Mouse (Mus musculus): Measurements from ENCODE around the gene Btnl2. TPM values are rescaled to one million over a fixed set of nuclear protein-coding genes. Genes with fewer than 3 reads are reported as not detected.

The Btnl2 gene
- polyA plus RNA-seq, 1 experiment from 2014 or later = 0.53 TPM

DNA sequence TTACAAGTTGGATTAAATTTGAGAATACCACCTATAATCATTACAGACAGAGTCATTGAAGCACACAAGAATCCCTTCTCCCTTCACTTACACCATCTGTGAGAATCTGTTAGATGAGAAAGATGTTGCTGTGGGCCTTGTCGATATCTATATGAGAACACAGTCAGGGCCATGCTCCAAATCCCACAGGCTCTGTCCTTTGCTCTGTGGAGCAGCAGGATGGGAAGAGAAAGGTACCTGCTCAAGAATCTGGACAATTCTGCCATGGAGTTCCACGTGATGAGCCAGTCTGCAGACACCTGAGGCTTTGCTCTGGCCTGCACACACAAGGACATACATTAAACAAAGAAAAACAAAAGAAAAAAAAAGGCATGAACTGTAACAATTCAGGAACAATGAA, 37.9 kb upstream of the Btnl2 start:
- no peak for ATAC-seq (ENCODE audit: insufficient read depth, low FRiP score, low read depth)
- H3K27ac ChIP-seq = no peak overlapping the region
- no peaks in the 10 kb centered on the region for H3K27me3 ChIP-seq (replicated peaks)
- no peaks in the 10 kb centered on the region for H3K4me1 ChIP-seq
- H3K36me3 ChIP-seq = no peaks in the 10 kb centered on the region
- no peaks in the 10 kb centered on the region for H3K9me3 ChIP-seq
- H3K4me2 ChIP-seq = no peak overlapping the region
- no peak overlapping the region for H3K4me3 ChIP-seq (replicated peaks)
- H3K9ac ChIP-seq = no peak overlapping the region
- WGBS = 69% methylated on average over 2 of the region's 2 CpGs

DNA sequence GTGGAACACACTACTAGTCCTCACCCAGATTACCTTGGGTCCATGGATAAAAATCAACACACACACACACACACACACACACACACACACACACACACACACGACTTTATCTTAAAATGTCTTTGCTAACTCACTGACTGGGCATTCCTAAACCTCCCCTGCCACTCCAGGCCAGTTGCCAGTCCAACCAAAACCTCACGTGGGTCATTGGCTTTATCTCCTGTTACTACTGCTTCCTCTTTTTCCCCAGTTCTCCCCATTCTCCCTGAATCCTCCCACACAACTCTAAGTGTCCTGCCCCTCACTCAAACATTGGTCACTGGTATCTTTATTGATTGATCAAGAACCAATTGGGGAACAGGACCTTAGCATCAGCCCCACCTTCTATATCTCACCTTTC, 37.3 kb upstream of the Btnl2 start:
- ATAC-seq (ENCODE audit: insufficient read depth, low FRiP score, low read depth) = no peak
- H3K9ac ChIP-seq = no peak overlapping the region
- H3K9me3 ChIP-seq = no peaks in the 10 kb centered on the region
- H3K36me3 ChIP-seq = no peaks in the 10 kb centered on the region
- no peak overlapping the region for H3K4me2 ChIP-seq
- no peaks in the 10 kb centered on the region for H3K27me3 ChIP-seq (replicated peaks)
- no peak overlapping the region for H3K27ac ChIP-seq
- no peaks in the 10 kb centered on the region for H3K4me1 ChIP-seq
- WGBS = 32% methylated on average over 2 of the region's 2 CpGs
- no peak overlapping the region for H3K4me3 ChIP-seq (replicated peaks)

DNA sequence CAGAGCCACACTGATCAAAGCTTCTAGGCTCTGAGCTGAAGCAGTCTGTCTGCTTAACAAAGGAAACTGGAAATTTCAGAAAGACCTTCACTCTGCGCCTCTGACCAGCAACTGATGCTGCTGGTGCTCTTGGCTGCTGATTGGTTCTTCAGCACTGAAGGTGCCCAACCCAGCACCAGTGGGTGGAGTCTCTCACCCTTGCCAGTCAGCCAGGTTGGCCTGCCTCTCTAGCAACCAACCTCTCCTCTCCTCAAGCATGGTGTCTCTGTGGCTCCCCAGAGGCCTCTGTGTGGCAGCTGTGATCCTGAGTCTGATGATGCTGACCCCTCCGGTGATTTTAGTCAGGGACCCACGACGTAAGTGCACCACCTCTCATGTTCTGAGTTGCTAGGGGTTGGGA, 29.2 kb upstream of the Btnl2 start, which contains the start of gene H2-Eb2:
Gene H2-Eb2, plus strand, starts transcription at position 230 of the 400 bp plus-strand sequence.
- H3K4me3 ChIP-seq (replicated peaks) = no peak within 1 kb of the TSS
- H3K9ac ChIP-seq = no peak within 1 kb of the TSS
- no peaks in the 10 kb centered on the region; the same call in 1 of the 2 replicates for H3K27me3 ChIP-seq (replicated peaks)
- H3K9me3 ChIP-seq = no peaks in the 10 kb centered on the region
- no peak within 1 kb of the TSS for H3K4me2 ChIP-seq
- no peak for ATAC-seq (ENCODE audit: insufficient read depth, low FRiP score, low read depth)
- no peaks in the 10 kb centered on the region for H3K36me3 ChIP-seq
- H3K27ac ChIP-seq = no peak within 1 kb of the TSS
- no peaks in the 10 kb centered on the region for H3K4me1 ChIP-seq
- WGBS = 44% methylated on average over 4 of the region's 4 CpGs

DNA sequence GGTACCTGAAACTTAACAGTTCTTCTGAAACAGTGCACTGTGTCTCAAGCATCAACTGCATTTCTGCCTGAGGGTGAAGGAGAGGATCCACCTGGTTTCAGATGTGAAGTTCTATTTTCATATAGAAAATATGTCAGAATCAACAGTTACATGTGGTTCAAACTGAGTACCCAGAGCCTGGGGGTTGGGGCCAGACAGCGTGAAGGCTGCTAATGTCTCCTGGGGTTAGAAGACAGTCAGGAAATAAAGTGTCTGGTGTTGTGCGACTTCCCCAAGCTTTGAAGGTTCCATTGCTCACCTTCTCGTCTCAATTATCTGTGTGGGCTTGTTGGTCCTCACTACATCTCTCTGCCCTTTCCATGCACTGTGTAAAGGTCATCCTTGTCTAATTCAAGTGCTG, 28.2 kb upstream of the Btnl2 start:
- H3K27me3 ChIP-seq (replicated peaks) = no peaks in the 10 kb centered on the region; the same call in 1 of the 2 replicates
- no peak overlapping the region for H3K4me3 ChIP-seq (replicated peaks)
- no peaks in the 10 kb centered on the region for H3K4me1 ChIP-seq
- no peak overlapping the region for H3K9ac ChIP-seq
- H3K27ac ChIP-seq = no peak overlapping the region
- 79% methylated on average over 3 of the region's 3 CpGs for WGBS
- H3K9me3 ChIP-seq = no peaks in the 10 kb centered on the region
- H3K36me3 ChIP-seq = no peaks in the 10 kb centered on the region
- no peak for ATAC-seq (ENCODE audit: insufficient read depth, low FRiP score, low read depth)
- no peak overlapping the region for H3K4me2 ChIP-seq

DNA sequence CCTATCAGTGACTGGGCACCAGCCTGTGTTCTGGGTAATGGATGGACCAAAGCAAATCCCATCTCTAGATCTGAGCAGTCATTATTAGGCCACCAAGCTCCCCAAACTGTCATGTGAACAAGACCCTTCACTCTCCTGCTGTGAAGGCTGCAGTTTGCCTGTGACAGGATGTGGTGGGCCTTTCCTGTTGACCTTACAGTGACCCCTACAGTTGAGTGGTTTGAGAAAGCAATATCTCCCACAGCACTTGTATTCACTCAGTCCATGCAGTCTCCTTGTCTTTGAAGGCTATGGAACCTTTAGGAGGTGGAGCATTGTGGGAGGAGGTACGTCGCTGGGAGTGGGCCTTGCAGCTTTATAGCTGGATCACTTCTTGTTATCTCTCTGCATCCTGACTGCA, 24.8 kb upstream of the Btnl2 start:
- Histone ChIP-seq H3K27ac (no peak overlapping the region), H3K9ac (no peak overlapping the region), H3K27me3 (replicated peaks) (no peaks in the 10 kb centered on the region; the same call in 1 of the 2 replicates), H3K4me1 (no peaks in the 10 kb centered on the region), H3K9me3 (no peaks in the 10 kb centered on the region), H3K36me3 (no peaks in the 10 kb centered on the region), H3K4me3 (replicated peaks) (no peak overlapping the region), H3K4me2 (no peak overlapping the region)
- no peak for ATAC-seq (ENCODE audit: insufficient read depth, low FRiP score, low read depth)
- WGBS = 75% methylated on average over 2 of the region's 2 CpGs

DNA sequence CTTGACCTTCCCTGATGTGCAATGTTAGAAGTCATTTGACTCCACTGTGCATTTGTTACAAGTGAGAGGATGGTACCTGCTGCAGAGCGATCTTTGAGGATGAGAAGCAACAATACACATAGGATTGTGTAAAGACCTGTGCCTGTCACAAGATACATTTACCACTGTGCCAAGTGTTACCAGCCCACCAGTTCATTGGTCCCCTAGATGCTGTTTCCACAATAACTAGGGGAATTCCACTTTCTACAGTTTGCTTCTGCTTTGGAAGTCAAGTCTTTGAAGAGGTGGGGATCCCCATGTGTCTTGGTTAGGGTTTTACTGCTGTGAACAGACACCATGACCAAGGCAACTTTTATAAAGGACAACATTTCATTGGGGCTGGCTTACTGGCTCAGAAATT, 23.4 kb upstream of the Btnl2 start:
- Histone ChIP-seq H3K36me3 (no peaks in the 10 kb centered on the region), H3K27ac (no peak overlapping the region), H3K27me3 (replicated peaks) (no peaks in the 10 kb centered on the region), H3K9me3 (no peaks in the 10 kb centered on the region), H3K4me2 (no peak overlapping the region), H3K9ac (no peak overlapping the region), H3K4me3 (replicated peaks) (no peak overlapping the region), H3K4me1 (no peaks in the 10 kb centered on the region)
- ATAC-seq (ENCODE audit: insufficient read depth, low FRiP score, low read depth) = no peak
- WGBS = 97% methylated on average over 1 of the region's 1 CpGs

DNA sequence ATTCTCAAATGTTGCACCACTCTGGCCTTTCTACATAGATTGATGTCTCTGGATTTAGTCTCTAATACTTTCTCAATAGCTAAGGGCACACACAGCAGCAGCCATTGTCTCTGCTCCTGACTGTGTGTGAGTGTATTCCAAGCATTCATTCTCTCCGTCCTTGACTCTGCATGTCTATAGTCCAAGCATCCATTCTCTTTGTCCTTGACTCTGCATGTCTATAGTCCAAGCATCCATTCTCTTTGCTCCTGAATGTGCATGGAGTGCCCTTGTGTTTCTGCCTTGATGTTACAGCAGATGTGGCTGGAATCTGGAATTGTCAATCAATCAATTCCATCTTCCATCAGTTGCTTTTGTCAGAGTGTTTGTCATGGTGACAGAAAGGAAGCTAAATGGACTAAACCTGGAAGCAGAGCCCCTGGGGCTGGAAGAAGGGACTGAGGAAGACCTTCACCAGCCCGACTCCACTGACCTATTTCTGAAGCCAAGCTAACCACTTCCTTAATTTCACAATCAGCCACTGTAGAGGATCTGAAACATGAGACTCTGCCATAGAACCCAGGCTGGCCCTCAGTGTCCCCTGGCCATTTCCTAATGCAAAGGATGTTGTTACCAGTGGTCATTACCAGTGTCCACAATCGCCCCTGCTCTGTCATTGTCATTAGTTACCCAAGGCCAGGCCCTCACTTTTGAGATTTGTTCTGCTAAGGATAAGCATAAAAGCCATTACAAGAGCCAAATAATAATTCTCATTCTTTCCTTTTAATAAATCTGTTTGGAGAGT, 13.8 kb upstream of the Btnl2 start:
- no peak overlapping the region for H3K4me3 ChIP-seq (replicated peaks)
- 0 out of 2 replicates have a peak, but pooled peaks cover 3% of the 10 kb centered on the region for H3K27me3 ChIP-seq (replicated peaks)
- no peak overlapping the region for H3K27ac ChIP-seq
- no peak overlapping the region for H3K9ac ChIP-seq
- no peaks in the 10 kb centered on the region for H3K9me3 ChIP-seq
- H3K4me2 ChIP-seq = no peak overlapping the region
- H3K36me3 ChIP-seq = no peaks in the 10 kb centered on the region
- WGBS = 53% methylated on average over 3 of the region's 3 CpGs
- no peaks in the 10 kb centered on the region for H3K4me1 ChIP-seq
- no peak for ATAC-seq (ENCODE audit: insufficient read depth, low FRiP score, low read depth)

DNA sequence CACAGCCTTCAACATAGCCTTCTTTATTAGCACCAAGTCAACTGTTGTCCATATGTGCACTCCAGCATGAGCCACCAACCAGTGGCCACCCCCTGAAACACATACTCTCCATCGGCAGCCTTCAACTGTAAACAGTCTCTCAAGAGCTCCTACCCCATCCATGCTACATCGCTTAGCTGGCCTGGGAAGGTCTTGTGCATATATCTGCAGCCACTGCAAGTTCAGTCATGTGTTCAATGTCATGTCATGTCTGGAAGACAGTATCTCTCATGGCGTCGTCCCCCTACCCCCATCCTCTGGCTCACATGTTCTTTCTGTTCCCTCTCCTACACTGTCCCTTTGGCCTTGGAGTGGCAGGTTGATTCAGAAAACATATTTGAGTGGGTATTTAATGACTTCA, 9.7 kb upstream of the Btnl2 start:
- Histone ChIP-seq H3K9me3 (no peaks in the 10 kb centered on the region), H3K4me3 (replicated peaks) (no peak overlapping the region), H3K4me2 (no peak overlapping the region), H3K9ac (no peak overlapping the region), H3K36me3 (no peaks in the 10 kb centered on the region), H3K27me3 (replicated peaks) (peaks cover 6% of the 10 kb centered on the region; the same call in 1 of the 2 replicates), H3K27ac (no peak overlapping the region), H3K4me1 (no peaks in the 10 kb centered on the region)
- 77% methylated on average over 4 of the region's 4 CpGs for WGBS
- no peak for ATAC-seq (ENCODE audit: insufficient read depth, low FRiP score, low read depth)

DNA sequence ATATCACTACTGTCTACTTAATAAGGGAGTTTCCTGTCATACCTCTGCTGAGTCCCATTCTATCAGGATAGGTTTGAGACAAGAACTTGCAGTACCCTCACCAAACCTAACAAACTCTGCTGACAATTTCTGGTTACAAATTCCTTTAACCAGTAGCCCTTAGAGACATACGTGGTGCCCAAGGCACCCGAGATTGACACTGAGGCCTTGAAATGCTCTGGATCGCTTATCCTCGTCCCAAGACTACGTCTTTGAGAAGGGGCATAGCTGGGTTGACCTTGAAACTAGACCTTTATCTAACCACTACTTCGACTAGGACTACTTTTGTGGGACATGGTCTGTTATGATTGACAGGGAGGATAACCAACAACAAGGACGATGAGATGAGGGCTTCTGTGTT, 9.1 kb upstream of the Btnl2 start:
- Histone ChIP-seq H3K9me3 (no peaks in the 10 kb centered on the region), H3K36me3 (no peaks in the 10 kb centered on the region), H3K4me2 (no peak overlapping the region), H3K27me3 (replicated peaks) (peaks cover 6% of the 10 kb centered on the region; the same call in 1 of the 2 replicates), H3K4me1 (no peaks in the 10 kb centered on the region), H3K9ac (no peak overlapping the region), H3K4me3 (replicated peaks) (no peak overlapping the region), H3K27ac (no peak overlapping the region)
- 85% methylated on average over 7 of the region's 7 CpGs for WGBS
- ATAC-seq (ENCODE audit: insufficient read depth, low FRiP score, low read depth) = no peak

DNA sequence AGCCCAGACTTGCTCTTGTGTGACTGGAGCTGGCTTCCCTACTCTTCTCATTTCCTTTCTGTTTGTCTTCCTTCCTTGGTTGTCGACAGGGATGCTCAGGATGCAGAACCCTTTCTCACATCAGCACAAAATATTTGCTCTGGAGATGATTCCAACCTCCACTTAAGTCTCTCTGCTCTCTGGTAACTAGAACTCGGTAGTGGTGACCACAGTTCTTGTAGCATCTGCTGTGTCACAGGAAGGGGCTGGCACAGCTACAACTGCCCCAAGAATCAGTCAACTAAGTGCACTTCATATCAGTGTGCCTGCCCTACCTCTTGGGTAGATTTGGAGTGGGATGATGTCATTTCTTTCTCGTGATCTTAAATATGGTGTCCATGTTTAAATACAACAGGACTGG, 8.6 kb upstream of the Btnl2 start:
- H3K9ac ChIP-seq = no peak overlapping the region
- no peaks in the 10 kb centered on the region for H3K9me3 ChIP-seq
- 72% methylated on average over 3 of the region's 3 CpGs for WGBS
- no peak overlapping the region for H3K4me2 ChIP-seq
- H3K36me3 ChIP-seq = no peaks in the 10 kb centered on the region
- ATAC-seq (ENCODE audit: insufficient read depth, low FRiP score, low read depth) = no peak
- H3K27ac ChIP-seq = no peak overlapping the region
- no peak overlapping the region for H3K4me3 ChIP-seq (replicated peaks)
- peaks cover 6% of the 10 kb centered on the region; the same call in 1 of the 2 replicates for H3K27me3 ChIP-seq (replicated peaks)
- no peaks in the 10 kb centered on the region for H3K4me1 ChIP-seq

DNA sequence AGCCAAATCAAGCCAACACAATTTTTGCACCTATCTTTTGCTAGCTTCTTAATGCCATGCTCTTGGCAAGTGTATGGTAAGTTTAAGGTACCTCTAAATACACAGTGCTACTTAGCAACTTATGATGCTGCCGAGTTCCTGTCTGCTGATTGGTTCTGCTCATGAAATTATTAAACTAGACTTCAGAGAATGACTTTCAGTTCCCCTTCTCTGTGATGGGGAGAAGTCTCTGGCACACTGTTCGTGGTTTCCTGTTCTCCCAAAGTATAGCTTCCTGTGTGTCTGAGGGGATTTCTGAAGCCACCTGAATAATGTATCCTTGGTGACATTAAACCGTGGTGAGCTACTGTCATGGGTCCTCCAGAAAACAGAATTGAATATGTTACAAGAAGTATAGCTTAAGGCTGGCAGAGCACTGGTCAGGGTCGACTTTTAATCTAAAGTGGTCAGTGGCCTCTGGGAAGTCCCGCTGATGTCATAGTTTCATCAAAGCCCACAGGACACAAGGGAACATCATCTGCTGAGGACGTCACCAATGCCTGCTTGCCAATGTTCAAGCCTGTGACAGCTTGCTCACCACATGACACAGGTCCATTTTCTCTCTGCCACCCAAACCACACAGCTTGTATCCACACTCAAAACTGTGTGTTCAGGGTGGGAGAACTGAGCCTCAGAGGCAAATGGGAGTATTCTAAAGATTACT, 6.9 kb upstream of the Btnl2 start:
- H3K4me1 ChIP-seq = no peaks in the 10 kb centered on the region
- peaks cover 6% of the 10 kb centered on the region; the same call in 1 of the 2 replicates for H3K27me3 ChIP-seq (replicated peaks)
- H3K9me3 ChIP-seq = no peaks in the 10 kb centered on the region
- 65% methylated on average over 6 of the region's 6 CpGs for WGBS
- no peaks in the 10 kb centered on the region for H3K36me3 ChIP-seq
- H3K27ac ChIP-seq = no peak overlapping the region
- H3K9ac ChIP-seq = no peak overlapping the region
- no peak overlapping the region for H3K4me3 ChIP-seq (replicated peaks)
- ATAC-seq (ENCODE audit: insufficient read depth, low FRiP score, low read depth) = no peak
- no peak overlapping the region for H3K4me2 ChIP-seq

DNA sequence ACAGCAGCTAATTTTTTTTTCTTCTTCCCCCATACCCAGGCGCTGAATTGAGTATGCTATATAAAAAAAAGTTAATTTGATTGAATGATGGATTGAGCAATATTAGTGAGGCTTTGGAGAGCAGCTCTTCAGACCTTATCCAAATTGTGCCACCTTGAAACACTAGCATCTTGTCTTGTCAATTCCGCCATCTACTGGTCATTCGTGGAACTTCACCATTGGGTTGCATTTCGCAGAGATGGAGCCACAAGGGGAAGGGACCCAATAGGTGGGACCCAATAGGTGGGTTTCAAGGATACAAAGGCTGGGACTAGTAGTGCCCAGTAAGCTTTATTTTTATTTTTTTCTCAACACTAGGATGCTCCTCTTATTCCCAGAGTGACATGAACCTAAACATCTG, 5.2 kb upstream of the Btnl2 start:
- H3K36me3 ChIP-seq = no peaks in the 10 kb centered on the region
- H3K9ac ChIP-seq = no peak overlapping the region
- ATAC-seq (ENCODE audit: insufficient read depth, low FRiP score, low read depth) = no peak
- H3K27ac ChIP-seq = no peak overlapping the region
- WGBS = 4% methylated on average over 4 of the region's 4 CpGs
- H3K9me3 ChIP-seq = no peaks in the 10 kb centered on the region
- no peaks in the 10 kb centered on the region for H3K4me1 ChIP-seq
- no peak overlapping the region for H3K4me2 ChIP-seq
- H3K27me3 ChIP-seq (replicated peaks) = peaks cover 6% of the 10 kb centered on the region; the same call in 1 of the 2 replicates
- H3K4me3 ChIP-seq (replicated peaks) = no peak overlapping the region

All from stomach, embryonic 15.5 days (tissue).